Mouse (Mus musculus): ENCODE data around the gene Thnsl2.

DNA sequence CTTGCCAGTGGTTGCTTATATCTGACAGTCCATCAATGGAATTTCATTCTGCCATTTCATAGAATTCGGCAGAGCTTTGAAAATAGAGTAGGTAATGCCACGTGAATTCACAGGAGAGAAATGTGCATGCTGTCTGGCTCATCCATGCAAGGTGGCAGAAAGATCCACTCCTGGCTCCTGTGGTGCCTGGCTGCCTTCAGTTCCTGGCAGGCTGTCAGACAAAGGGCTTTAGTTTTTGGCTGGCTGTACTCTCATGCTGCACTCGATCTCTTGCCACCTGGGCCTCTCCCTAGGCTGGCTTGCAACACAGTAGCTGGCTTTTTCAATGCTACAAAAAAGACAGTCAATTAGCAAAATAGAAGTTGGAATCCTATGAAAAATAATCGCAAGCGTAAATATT is 49.5 kb downstream of the Thnsl2 start:
- TF ChIP-seq CTCF (conservative IDR thresholded peaks at IDR 0.05 in 1 of 2, IDR thresholded peaks at IDR 0.05 in 1 of 2; ENCODE audit: low read depth in 2 of 2, low read length in 2 of 2), result no peak
- no peak for TF ChIP-seq EP300 (IDR thresholded peaks at IDR 0.05; ENCODE audit: low read length)

Data from CH12.LX (cell line).